Mouse (Mus musculus) E14TG2a.4 (cell line): Measurements from ENCODE around the gene Dot1l.

ENCODE experiments used
- H3K27me3 ChIP-seq: 2 replicates; pipeline ENCODE4 v1.6.1; 2014; ENCODE audit warnings: low read length, control low read depth; ENCODE audit not compliant: insufficient read depth
- H3K36me3 ChIP-seq: 2 replicates; pipeline ENCODE4 v1.6.1; 2014; ENCODE audit warnings: low read length, control low read depth; ENCODE audit not compliant: insufficient read depth
- H3K4me1 ChIP-seq: replicated peaks from 2 replicates; pipeline ENCODE4 v1.6.1; 2014; ENCODE audit warnings: low read depth, low read length, control low read depth
- H3K4me3 ChIP-seq: replicated peaks from 2 replicates; pipeline ENCODE4 v1.5.1; 2014; ENCODE audit warnings: mild to moderate bottlenecking, low read length
- H3K9me3 ChIP-seq: 2 replicates; pipeline ENCODE4 v1.6.1; 2014; ENCODE audit warnings: low read length, control low read depth
- CTCF ChIP-seq: conservative IDR thresholded peaks from 2 replicates; pipeline ENCODE4 v1.5.1; 2014; ENCODE audit warnings: low read length
- NANOG ChIP-seq: IDR thresholded peaks from 2 replicates; pipeline ENCODE4 v1.6.1; 2014; ENCODE audit warnings: borderline replicate concordance, low read length, mixed read lengths
- POU5F1 ChIP-seq: IDR thresholded peaks from 2 replicates; pipeline ENCODE4 v1.6.1; 2014; ENCODE audit warnings: low read length, borderline replicate concordance

Gene Dot1l

DNA sequence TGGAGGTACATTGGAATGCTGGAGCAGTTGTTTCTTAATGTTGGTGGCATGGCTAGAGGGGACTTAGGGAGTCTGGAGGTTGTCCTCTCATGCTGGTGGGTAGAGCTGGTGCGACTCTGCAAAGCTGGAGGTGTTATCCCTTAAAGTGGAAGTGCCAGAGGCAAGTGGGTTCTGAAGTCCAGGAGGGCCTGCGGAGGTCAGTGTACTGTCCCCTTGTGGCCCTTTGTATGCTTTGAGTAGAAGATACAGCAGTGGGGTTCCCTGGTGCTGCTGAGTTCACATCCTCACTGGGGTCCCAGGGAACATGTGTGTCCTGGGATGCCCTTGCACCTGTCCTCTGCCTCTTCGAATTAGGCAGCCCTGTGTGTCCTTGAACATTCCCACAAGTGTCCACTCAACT is 1.1 kb downstream of the Dot1l start:
- no peak for TF ChIP-seq NANOG
- no peak for TF ChIP-seq POU5F1
- TF ChIP-seq CTCF: no peak
- Histone ChIP-seq H3K4me1 (peaks cover 76% of the 10 kb centered on the region), H3K27me3 (no peaks in the 10 kb centered on the region), H3K36me3 (peaks cover 42% of the 10 kb centered on the region), H3K4me3 (peak overlapping the region; percentile 91), H3K9me3 (no peaks in the 10 kb centered on the region)

DNA sequence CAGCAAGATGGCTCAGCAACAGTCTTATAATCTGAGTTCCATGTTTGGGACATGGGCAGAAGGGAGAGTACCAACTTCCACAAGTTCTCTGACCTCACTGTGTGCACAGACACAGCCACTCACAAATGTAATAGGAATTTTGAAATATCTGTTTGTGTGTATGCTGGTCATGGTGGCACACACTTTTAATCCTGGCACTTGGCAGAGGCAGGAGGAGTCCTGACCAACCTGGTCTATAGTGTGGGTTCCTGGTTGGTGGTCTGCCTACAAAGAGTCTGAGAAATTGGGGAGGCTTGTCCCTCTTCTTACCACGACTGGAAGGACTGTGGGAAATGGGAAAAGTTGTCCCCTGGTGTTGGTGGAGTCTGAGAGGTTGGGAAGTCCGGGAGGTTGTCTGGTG is 1.5 kb downstream of the Dot1l start:
- Histone ChIP-seq H3K4me1 (peaks cover 76% of the 10 kb centered on the region), H3K36me3 (peaks cover 44% of the 10 kb centered on the region), H3K27me3 (no peaks in the 10 kb centered on the region), H3K4me3 (peak overlapping the region; percentile 91), H3K9me3 (no peaks in the 10 kb centered on the region)
- TF ChIP-seq CTCF (no peak), POU5F1 (no peak), NANOG (no peak)

DNA sequence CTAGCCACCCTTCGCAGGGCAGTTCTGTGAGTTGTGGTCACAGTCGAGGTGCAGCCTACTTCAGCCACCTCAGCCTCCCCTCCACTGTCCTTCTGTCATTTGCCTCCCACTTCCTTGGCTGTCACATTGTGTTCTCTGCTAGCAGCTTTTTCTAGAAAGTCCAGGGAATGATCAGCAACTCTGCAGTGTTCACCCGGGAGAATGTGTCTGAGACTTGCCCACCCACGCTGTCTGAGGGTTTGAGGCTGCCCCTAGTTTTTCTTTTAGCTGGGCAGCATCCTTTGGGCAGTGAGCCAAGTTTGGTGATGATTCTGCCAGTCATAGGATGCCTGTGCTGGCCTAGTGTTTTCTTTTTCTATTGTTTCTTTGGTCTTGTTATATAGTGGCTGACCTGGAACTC is 2.0 kb downstream of the Dot1l start:
- H3K9me3 ChIP-seq: no peaks in the 10 kb centered on the region
- H3K4me1 ChIP-seq: peaks cover 76% of the 10 kb centered on the region
- peak overlapping the region; percentile 91 for H3K4me3 ChIP-seq
- TF ChIP-seq CTCF (no peak), NANOG (no peak), POU5F1 (no peak)
- H3K36me3 ChIP-seq: peaks cover 48% of the 10 kb centered on the region
- no peaks in the 10 kb centered on the region for H3K27me3 ChIP-seq

DNA sequence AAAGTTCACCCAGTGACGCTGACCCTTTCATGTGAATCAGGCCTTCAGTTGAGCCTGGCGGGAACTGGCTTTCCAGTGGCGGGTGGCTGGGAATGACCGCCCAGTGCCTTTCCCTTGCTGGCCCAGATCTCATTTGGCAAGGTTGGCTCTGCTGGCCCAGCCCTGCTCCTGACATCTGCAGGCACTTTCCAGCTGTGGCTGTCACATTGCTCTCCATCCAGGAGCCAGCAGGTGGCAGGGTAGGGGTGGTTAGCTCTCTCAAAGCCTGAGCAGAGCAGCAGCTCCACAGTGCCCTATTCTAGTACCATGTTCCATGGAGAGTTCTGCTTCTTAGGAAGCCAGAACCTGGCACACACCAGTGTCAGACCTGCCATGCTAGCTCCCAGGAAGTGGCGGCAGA is 2.7 kb downstream of the Dot1l start:
- TF ChIP-seq CTCF (no peak; the same call in 1 of the 2 replicates), NANOG (no peak), POU5F1 (no peak)
- peaks cover 53% of the 10 kb centered on the region for H3K36me3 ChIP-seq
- peaks cover 76% of the 10 kb centered on the region for H3K4me1 ChIP-seq
- H3K4me3 ChIP-seq: peak overlapping the region; percentile 91; the same call in 1 of the 2 replicates
- H3K27me3 ChIP-seq: no peaks in the 10 kb centered on the region
- no peaks in the 10 kb centered on the region for H3K9me3 ChIP-seq

DNA sequence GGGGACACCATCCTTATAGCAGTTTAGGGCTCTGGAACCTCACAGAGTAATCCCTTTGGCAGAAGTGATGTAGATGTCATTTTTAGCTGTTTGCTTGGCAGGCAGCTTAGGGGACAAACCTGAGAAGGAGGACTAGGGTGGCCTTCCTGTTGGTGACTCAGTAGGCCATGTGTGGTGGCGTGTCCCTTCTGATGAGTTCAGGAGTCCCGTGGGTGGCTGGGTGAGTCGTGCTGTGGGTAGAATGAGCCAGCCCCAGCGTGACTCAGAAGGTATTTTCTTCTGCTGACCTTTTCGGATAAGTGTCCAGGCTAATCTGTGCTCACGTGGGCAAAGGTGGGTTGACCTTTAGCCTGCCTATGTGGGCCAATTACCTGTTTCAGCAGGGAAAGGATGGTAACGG is 3.6 kb downstream of the Dot1l start:
- Histone ChIP-seq H3K9me3 (no peaks in the 10 kb centered on the region), H3K4me3 (no peak overlapping the region), H3K27me3 (no peaks in the 10 kb centered on the region), H3K4me1 (peaks cover 84% of the 10 kb centered on the region), H3K36me3 (peaks cover 63% of the 10 kb centered on the region)
- no peak for TF ChIP-seq CTCF
- no peak for TF ChIP-seq NANOG
- no peak for TF ChIP-seq POU5F1

DNA sequence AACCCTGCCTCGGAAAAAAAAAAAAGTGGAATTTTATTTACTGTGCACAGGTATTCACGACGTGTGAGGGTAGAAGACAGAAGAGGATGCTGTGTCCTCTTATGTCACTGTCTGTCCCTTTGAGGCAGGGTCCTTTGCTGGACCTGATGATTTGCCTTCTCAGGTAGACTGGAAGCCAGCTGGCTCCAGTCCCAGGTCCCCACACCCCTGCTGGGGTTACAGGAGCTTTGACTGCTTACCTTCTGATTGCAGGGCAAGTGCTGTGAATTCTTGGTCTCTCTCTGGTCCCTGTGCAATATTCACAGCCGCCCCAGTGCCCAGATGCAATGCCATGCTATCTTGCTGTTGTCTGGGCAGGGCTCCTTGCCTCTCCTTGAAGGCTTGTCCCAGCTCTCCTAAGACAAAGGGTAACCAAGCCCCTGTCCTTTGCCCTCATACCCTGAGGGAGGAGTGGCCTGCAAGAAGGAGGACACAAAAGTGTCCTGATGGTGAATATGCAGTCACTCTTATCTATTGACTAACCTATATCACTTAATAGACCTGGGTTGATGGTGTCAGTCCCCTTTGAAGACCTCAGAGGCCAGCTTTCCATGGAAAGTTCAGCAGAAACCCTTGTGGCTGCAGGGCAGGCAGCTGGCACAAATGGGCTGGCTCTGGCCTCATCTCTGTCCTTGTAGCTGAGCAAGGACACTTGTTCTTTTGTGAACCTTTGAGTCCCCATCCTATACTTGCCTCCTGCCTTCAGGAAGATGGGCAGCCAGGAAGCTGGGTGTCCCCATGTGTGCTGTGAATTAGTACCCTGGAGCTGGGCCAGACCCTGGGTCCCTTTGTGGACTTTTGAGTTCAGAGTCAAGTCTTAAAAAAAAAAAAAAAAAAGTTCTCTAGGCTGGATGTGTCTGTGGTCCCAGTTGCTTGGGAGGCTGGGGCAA is 5.9 kb downstream of the Dot1l start:
- peaks cover 98% of the 10 kb centered on the region for H3K4me1 ChIP-seq
- TF ChIP-seq POU5F1: no peak
- peaks cover 84% of the 10 kb centered on the region for H3K36me3 ChIP-seq
- H3K9me3 ChIP-seq: no peaks in the 10 kb centered on the region
- no peaks in the 10 kb centered on the region for H3K27me3 ChIP-seq
- 0 out of 2 replicates have a peak overlapping the region, but pooled peaks have one; percentile 14 for H3K4me3 ChIP-seq

DNA sequence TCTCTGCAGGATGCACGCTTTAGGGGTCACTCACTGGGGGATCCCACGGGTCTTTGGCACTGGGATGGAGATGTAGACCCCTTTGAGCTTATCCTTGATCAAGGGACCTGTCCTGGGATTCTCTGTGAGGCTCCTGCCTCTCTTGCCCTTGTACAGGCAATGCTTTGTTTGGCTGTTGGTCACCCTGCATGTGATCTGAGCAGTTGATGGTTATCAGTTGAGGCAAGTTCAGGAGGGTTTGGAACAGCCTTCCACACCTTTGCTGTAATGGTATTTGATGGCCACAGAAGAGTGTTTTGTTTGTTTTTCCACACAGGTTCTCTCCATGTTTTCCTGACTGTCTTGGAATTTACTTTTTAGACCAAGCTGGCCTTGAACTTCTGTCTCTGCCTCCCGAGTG is 6.8 kb downstream of the Dot1l start:
- Histone ChIP-seq H3K27me3 (no peaks in the 10 kb centered on the region), H3K4me3 (no peak overlapping the region), H3K36me3 (peaks cover 89% of the 10 kb centered on the region), H3K4me1 (peaks cover 98% of the 10 kb centered on the region), H3K9me3 (no peaks in the 10 kb centered on the region)
- no peak for TF ChIP-seq NANOG
- no peak for TF ChIP-seq POU5F1
- no peak for TF ChIP-seq CTCF

DNA sequence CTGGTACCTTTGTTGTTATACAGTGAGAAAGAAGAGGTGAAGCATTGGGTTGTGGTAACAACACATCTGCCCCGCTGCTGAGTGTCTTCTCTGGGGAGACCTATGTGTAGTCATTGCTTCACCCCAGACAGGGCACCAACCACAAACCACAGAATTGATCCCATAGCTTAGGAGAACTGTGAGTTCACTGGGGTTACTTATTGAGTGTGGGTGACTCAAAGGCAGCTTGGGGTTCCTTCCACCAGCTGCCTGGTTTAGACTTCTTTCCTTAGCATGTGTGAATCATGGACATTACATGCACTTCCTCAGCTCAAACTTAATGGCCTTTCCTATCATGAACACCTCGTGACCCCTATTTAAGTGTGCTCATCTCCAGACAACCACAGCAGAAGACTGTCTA is 8.5 kb downstream of the Dot1l start:
- Histone ChIP-seq H3K9me3 (no peaks in the 10 kb centered on the region), H3K4me3 (no peak overlapping the region), H3K4me1 (peaks cover 92% of the 10 kb centered on the region), H3K27me3 (no peaks in the 10 kb centered on the region), H3K36me3 (peaks cover 90% of the 10 kb centered on the region)
- TF ChIP-seq POU5F1 (no peak), NANOG (no peak), CTCF (no peak)

DNA sequence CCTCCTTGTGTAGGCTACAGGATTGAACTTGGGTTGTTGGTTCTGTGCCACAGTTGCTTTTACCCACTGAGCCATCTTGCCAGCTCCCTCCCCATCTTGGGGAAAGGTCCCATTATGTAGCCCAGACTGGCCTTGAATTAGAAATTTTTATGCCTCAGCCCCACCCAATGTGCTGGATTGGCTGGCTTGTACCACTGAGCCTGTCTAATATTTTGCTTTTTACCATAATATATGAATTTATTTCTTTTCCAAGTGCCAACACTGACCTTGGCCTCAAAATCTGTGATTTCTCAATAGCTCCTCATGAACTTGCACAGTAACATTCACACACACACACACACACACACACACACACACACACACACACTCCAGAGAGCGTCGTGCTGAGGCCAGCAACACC is 10.7 kb downstream of the Dot1l start:
- Histone ChIP-seq H3K4me1 (peaks cover 70% of the 10 kb centered on the region), H3K36me3 (peaks cover 93% of the 10 kb centered on the region), H3K4me3 (peak overlapping the region; percentile 39; the same call in 1 of the 2 replicates), H3K9me3 (no peaks in the 10 kb centered on the region), H3K27me3 (no peaks in the 10 kb centered on the region)
- TF ChIP-seq NANOG (no peak), CTCF (no peak)
